In genomic region chr1:133225963-133226660, GRCm38 (mm10) we compare ENCODE assay signal across 8 mouse cellular contexts.
DNase-seq lines count a peak whose midpoint lies in the region; ATAC-seq and TF ChIP-seq lines count a peak whose summit lies in the region.

No protein-coding gene starts in this region.

- peaks cover 17% of the 10 kb centered on the region for H3K4me1 ChIP-seq in liver, postnatal 0 days (ENCODE audit: insufficient read depth)

- no peaks in the 10 kb centered on the region for H3K36me3 ChIP-seq in liver, postnatal 0 days (replicated peaks; ENCODE audit: insufficient read depth, low read length)

- H3K4me2 ChIP-seq in liver, postnatal 0 days (ENCODE audit: low read depth, low read length), result no peak overlapping the region

- WGBS in liver, postnatal 0 days (ENCODE audit: insufficient replicate concordance), result 45% methylated on average over 9 of the region's 9 CpGs

- H3K27ac ChIP-seq in liver, postnatal 0 days (ENCODE audit: low read depth), result no peak overlapping the region

- no peak for ATAC-seq in liver, postnatal 0 days
- no peak for ATAC-seq in granulocyte monocyte progenitor cell, adult 5-6 weeks (replicated peaks; ENCODE audit: poor library complexity, severe bottlenecking)

- no peak overlapping the region for H3K4me3 ChIP-seq in liver, postnatal 0 days (ENCODE audit: low read depth, low read length)

- H3K9me3 ChIP-seq in liver, postnatal 0 days (ENCODE audit: low read length), result no peaks in the 10 kb centered on the region

- H3K27me3 ChIP-seq in liver, postnatal 0 days (ENCODE audit: insufficient read depth, low read length), result peaks cover 2% of the 10 kb centered on the region; the same call in 1 of the 2 replicates

- peak; percentile 57 for TF ChIP-seq CTCF in liver, postnatal 0 days (IDR thresholded peaks at IDR 0.05; ENCODE audit: low read depth)

- H3K9ac ChIP-seq in liver, postnatal 0 days (replicated peaks), result no peak overlapping the region

- TF ChIP-seq EP300 in liver, postnatal 0 days (IDR thresholded peaks at IDR 0.05; ENCODE audit: low read depth), result no peak

- DNase-seq in adrenal gland, adult (ENCODE audit: inconsistent age in 2 of 2, low spot score in 1 of 2), result peak; percentile 69 to 77
- no peak for DNase-seq in adrenal gland, adult 18-20 months (ENCODE audit: low spot score in 2 of 2)
- DNase-seq in testis, postnatal 10 days (ENCODE audit: low spot score), result peak; percentile 58
- no peak for DNase-seq in testis, postnatal 14 days (ENCODE audit: low spot score)
- peak; percentile 71 for DNase-seq in kidney, adult 9 months
- DNase-seq in liver, postnatal 0 days, result no peak
- peak; percentile 45 for DNase-seq in right cerebral cortex, postnatal 14 days

Comparison
In these comparisons a context has a peak if more than half of its experiments do, and no peak if none do; other contexts are left out.
1. DNase-seq: peak in adrenal gland, adult (2 of 2), testis, postnatal 10 days (single experiment), kidney, adult 9 months (single experiment) and right cerebral cortex, postnatal 14 days (single experiment); none in adrenal gland, adult 18-20 months (0 of 2), testis, postnatal 14 days (single experiment) and liver, postnatal 0 days (single experiment).